Mouse (Mus musculus): ENCODE data around the gene Fam240a. TPM values are rescaled to one million over a fixed set of nuclear protein-coding genes. Genes with fewer than 3 reads are reported as not detected.

The Fam240a gene
- polyA plus RNA-seq, 1 experiment from 2014 or later, result not detected

- Histone ChIP-seq H3K9me3 (ENCODE audit: control insufficient read depth, low read length) (no peaks in the 10 kb centered on the region), H3K4me2 (ENCODE audit: low read depth, low read length) (peak within 1 kb of the TSS; percentile 81), H3K36me3 (ENCODE audit: control insufficient read depth, insufficient read depth, low read length) (no peaks in the 10 kb centered on the region), H3K4me3 (ENCODE audit: low read depth, low read length) (peak within 1 kb of the TSS; percentile 45), H3K4me1 (ENCODE audit: control insufficient read depth, insufficient read depth, low read length) (peaks cover 17% of the 10 kb centered on the region), H3K27ac (ENCODE audit: low read depth, low read length) (no peak within 1 kb of the TSS), H3K27me3 (ENCODE audit: control insufficient read depth, insufficient read depth, low read length) (peaks cover 22% of the 10 kb centered on the region), H3K9ac (replicated peaks; ENCODE audit: low read depth, low read length) (peak within 1 kb of the TSS; percentile 57)
- ATAC-seq (ENCODE audit: low read depth), result no peak
- WGBS, result 16% methylated on average over 12 of the region's 12 CpGs
Observed at GRCm38 (mm10) chr9:110879191-110879920, 37.3 kb downstream of the Fam240a start, which contains the start of gene Als2cl. Als2cl (plus strand) TSS chr9:110879870.

- Histone ChIP-seq H3K4me1 (ENCODE audit: control insufficient read depth, insufficient read depth, low read length) (peaks cover 17% of the 10 kb centered on the region), H3K9ac (replicated peaks; ENCODE audit: low read depth, low read length) (no peak overlapping the region), H3K36me3 (ENCODE audit: control insufficient read depth, insufficient read depth, low read length) (no peaks in the 10 kb centered on the region), H3K4me3 (ENCODE audit: low read depth, low read length) (no peak overlapping the region), H3K4me2 (ENCODE audit: low read depth, low read length) (no peak overlapping the region), H3K27me3 (ENCODE audit: control insufficient read depth, insufficient read depth, low read length) (peaks cover 25% of the 10 kb centered on the region), H3K9me3 (ENCODE audit: control insufficient read depth, low read length) (no peaks in the 10 kb centered on the region), H3K27ac (ENCODE audit: low read depth, low read length) (no peak overlapping the region)
- WGBS, result 81% methylated on average over 5 of the region's 5 CpGs
- no peak for ATAC-seq (ENCODE audit: low read depth)
Observed at GRCm38 (mm10) chr9:110877888-110878287, 38.8 kb downstream of the Fam240a start.

GRCm38 (mm10) chr9:110877353-110877752, 39.3 kb downstream of the Fam240a start:
- Histone ChIP-seq H3K27ac (ENCODE audit: low read depth, low read length) (no peak overlapping the region), H3K36me3 (ENCODE audit: control insufficient read depth, insufficient read depth, low read length) (no peaks in the 10 kb centered on the region), H3K4me3 (ENCODE audit: low read depth, low read length) (no peak overlapping the region), H3K4me1 (ENCODE audit: control insufficient read depth, insufficient read depth, low read length) (peaks cover 17% of the 10 kb centered on the region), H3K4me2 (ENCODE audit: low read depth, low read length) (no peak overlapping the region), H3K9me3 (ENCODE audit: control insufficient read depth, low read length) (no peaks in the 10 kb centered on the region), H3K9ac (replicated peaks; ENCODE audit: low read depth, low read length) (no peak overlapping the region), H3K27me3 (ENCODE audit: control insufficient read depth, insufficient read depth, low read length) (peaks cover 29% of the 10 kb centered on the region)
- no peak for ATAC-seq (ENCODE audit: low read depth)
- WGBS, result 95% methylated on average over 1 of the region's 1 CpGs

- Histone ChIP-seq H3K4me1 (ENCODE audit: control insufficient read depth, insufficient read depth, low read length) (peaks cover 14% of the 10 kb centered on the region), H3K27me3 (ENCODE audit: control insufficient read depth, insufficient read depth, low read length) (peaks cover 18% of the 10 kb centered on the region), H3K9ac (replicated peaks; ENCODE audit: low read depth, low read length) (no peak overlapping the region), H3K27ac (ENCODE audit: low read depth, low read length) (no peak overlapping the region), H3K4me3 (ENCODE audit: low read depth, low read length) (no peak overlapping the region), H3K36me3 (ENCODE audit: control insufficient read depth, insufficient read depth, low read length) (no peaks in the 10 kb centered on the region), H3K9me3 (ENCODE audit: control insufficient read depth, low read length) (no peaks in the 10 kb centered on the region), H3K4me2 (ENCODE audit: low read depth, low read length) (no peak overlapping the region)
- ATAC-seq (ENCODE audit: low read depth), result peak; percentile 42; the same call in 1 of the 2 replicates
- 13% methylated on average over 6 of the region's 6 CpGs for WGBS
Observed at GRCm38 (mm10) chr9:110875288-110875695, 41.4 kb downstream of the Fam240a start.

- H3K4me1 ChIP-seq (ENCODE audit: control insufficient read depth, insufficient read depth, low read length), result peaks cover 11% of the 10 kb centered on the region; the same call in 1 of the 2 replicates
- WGBS, result 6% methylated on average over 3 of the region's 3 CpGs
- no peak overlapping the region for H3K4me2 ChIP-seq (ENCODE audit: low read depth, low read length)
- peak; percentile 63 for ATAC-seq (ENCODE audit: low read depth)
- peaks cover 13% of the 10 kb centered on the region for H3K27me3 ChIP-seq (ENCODE audit: control insufficient read depth, insufficient read depth, low read length)
- H3K36me3 ChIP-seq (ENCODE audit: control insufficient read depth, insufficient read depth, low read length), result no peaks in the 10 kb centered on the region
- no peak overlapping the region for H3K9ac ChIP-seq (replicated peaks; ENCODE audit: low read depth, low read length)
- no peak overlapping the region for H3K27ac ChIP-seq (ENCODE audit: low read depth, low read length)
- H3K9me3 ChIP-seq (ENCODE audit: control insufficient read depth, low read length), result no peaks in the 10 kb centered on the region
- no peak overlapping the region for H3K4me3 ChIP-seq (ENCODE audit: low read depth, low read length)
Observed at GRCm38 (mm10) chr9:110874660-110875191, 41.9 kb downstream of the Fam240a start.

- peak; percentile 71 for ATAC-seq (ENCODE audit: low read depth)
- no peaks in the 10 kb centered on the region for H3K9me3 ChIP-seq (ENCODE audit: control insufficient read depth, low read length)
- peak overlapping the region; percentile 40 for H3K4me2 ChIP-seq (ENCODE audit: low read depth, low read length)
- H3K4me1 ChIP-seq (ENCODE audit: control insufficient read depth, insufficient read depth, low read length), result peaks cover 11% of the 10 kb centered on the region; the same call in 1 of the 2 replicates
- WGBS, result 9% methylated on average over 33 of the region's 40 CpGs
- H3K27me3 ChIP-seq (ENCODE audit: control insufficient read depth, insufficient read depth, low read length), result peaks cover 7% of the 10 kb centered on the region; the same call in 1 of the 2 replicates
- H3K36me3 ChIP-seq (ENCODE audit: control insufficient read depth, insufficient read depth, low read length), result no peaks in the 10 kb centered on the region
- peak overlapping the region; percentile 20 for H3K4me3 ChIP-seq (ENCODE audit: low read depth, low read length)
- H3K9ac ChIP-seq (replicated peaks; ENCODE audit: low read depth, low read length), result peak overlapping the region; percentile 17; the same call in 1 of the 2 replicates
- no peak overlapping the region for H3K27ac ChIP-seq (ENCODE audit: low read depth, low read length)
Observed at GRCm38 (mm10) chr9:110873681-110874659, 42.7 kb downstream of the Fam240a start.

- no peaks in the 10 kb centered on the region for H3K9me3 ChIP-seq (ENCODE audit: control insufficient read depth, low read length)
- no peak for ATAC-seq (ENCODE audit: low read depth)
- H3K27ac ChIP-seq (ENCODE audit: low read depth, low read length), result no peak overlapping the region
- 18% methylated on average over 7 of the region's 7 CpGs for WGBS
- H3K36me3 ChIP-seq (ENCODE audit: control insufficient read depth, insufficient read depth, low read length), result no peaks in the 10 kb centered on the region
- H3K4me2 ChIP-seq (ENCODE audit: low read depth, low read length), result no peak overlapping the region
- no peak overlapping the region for H3K9ac ChIP-seq (replicated peaks; ENCODE audit: low read depth, low read length)
- 0 out of 2 replicates have a peak, but pooled peaks cover 7% of the 10 kb centered on the region for H3K27me3 ChIP-seq (ENCODE audit: control insufficient read depth, insufficient read depth, low read length)
- H3K4me1 ChIP-seq (ENCODE audit: control insufficient read depth, insufficient read depth, low read length), result peaks cover 11% of the 10 kb centered on the region; the same call in 1 of the 2 replicates
- H3K4me3 ChIP-seq (ENCODE audit: low read depth, low read length), result no peak overlapping the region
Observed at GRCm38 (mm10) chr9:110871030-110871429, 45.6 kb downstream of the Fam240a start.

Measured in neural tube, embryonic 14.5 days (tissue).